Mouse (Mus musculus): Measurements from ENCODE around the gene Ecel1. TPM values are rescaled to one million over a fixed set of nuclear protein-coding genes. Genes with fewer than 3 reads are reported as not detected.

The Ecel1 gene
- total and polyA plus RNA-seq, 2 experiments from 2014 or later = 0.41 to 2.2 TPM

DNA sequence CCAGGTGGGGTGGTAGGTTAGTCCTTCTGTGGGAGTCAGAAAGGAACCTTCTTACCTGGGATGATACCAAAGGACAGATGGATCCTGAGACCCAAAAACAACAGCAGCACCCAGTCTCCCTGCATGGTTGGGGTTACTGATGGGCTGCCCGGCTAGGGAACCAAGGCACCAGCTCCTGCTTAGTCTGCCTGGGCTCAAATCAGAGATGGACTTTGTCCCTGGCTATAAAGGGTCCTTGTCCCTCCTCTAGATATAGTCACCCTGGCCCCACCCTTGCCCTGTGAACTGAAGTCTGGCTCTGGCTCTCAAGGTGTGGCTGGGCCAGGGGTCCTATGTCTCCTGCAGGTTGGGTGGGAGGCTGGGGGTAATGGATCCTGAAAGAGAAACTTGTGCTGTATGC lies 54.9 kb downstream of the Ecel1 start, which contains the start of gene Alpi:
Gene Alpi (minus strand): TSS at position 196 of the 400 bp plus-strand sequence.
- DNase-seq (ENCODE audit: low spot score) (no peak), ATAC-seq (ENCODE audit: insufficient read depth, low read depth) (no peak)
- 82% methylated on average over 1 of the region's 1 CpGs for WGBS
- no peak within 1 kb of the TSS for H3K4me2 ChIP-seq (ENCODE audit: low read depth, low read length)
- H3K27ac ChIP-seq (ENCODE audit: low read depth) = no peak within 1 kb of the TSS
- H3K4me1 ChIP-seq (ENCODE audit: control insufficient read depth, insufficient read depth) = no peaks in the 10 kb centered on the region; the same call in 1 of the 2 replicates
- TF ChIP-seq EP300 (IDR thresholded peaks at IDR 0.05; ENCODE audit: low read depth) = no peak
- no peak for TF ChIP-seq CTCF (IDR thresholded peaks at IDR 0.05; ENCODE audit: low read depth)
- H3K4me3 ChIP-seq (ENCODE audit: low read depth, low read length) = no peak within 1 kb of the TSS
- no peak within 1 kb of the TSS for H3K9ac ChIP-seq (replicated peaks; ENCODE audit: low read depth, low read length)
- no peaks in the 10 kb centered on the region for H3K9me3 ChIP-seq (replicated peaks; ENCODE audit: control insufficient read depth, low read length)
- H3K36me3 ChIP-seq (replicated peaks; ENCODE audit: control insufficient read depth, insufficient read depth, low read length) = no peaks in the 10 kb centered on the region
- peaks cover 10% of the 10 kb centered on the region for H3K27me3 ChIP-seq (ENCODE audit: control insufficient read depth, insufficient read depth, low read length)

DNA sequence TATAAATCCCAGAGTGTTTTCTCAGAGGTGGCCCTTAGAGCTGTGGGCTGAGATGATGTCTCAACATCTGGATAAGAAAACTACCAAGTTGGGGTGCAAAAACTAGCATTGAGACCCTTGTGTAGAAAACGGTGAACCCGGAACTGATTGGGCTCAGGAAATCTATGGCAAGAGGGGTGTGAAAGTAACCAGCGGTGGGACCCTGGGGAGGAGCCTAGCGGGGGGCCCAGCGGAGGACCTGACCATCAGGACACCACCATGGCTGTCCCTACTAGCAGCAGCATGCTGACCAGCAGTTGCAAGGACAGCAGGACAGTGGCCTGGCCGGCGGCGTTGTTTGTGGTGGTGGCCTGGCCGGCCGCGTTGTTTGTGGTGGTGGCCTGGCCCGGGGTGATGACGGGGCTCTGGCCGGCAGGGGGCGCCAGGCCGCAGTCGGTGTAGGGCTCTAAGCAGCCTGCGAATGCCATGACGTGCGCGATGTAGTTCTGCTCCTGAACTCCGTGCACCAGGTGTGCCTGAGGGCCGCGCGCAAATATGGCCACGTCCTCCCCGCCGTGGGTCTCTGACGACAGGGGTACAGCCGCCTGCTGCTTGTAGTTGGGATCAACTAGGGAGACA lies 57.9 kb downstream of the Ecel1 start:
- no peaks in the 10 kb centered on the region; the same call in 1 of the 2 replicates for H3K4me1 ChIP-seq (ENCODE audit: control insufficient read depth, insufficient read depth)
- H3K27me3 ChIP-seq (ENCODE audit: control insufficient read depth, insufficient read depth, low read length) = peaks cover 15% of the 10 kb centered on the region
- DNase-seq (ENCODE audit: low spot score) (no peak), ATAC-seq (ENCODE audit: insufficient read depth, low read depth) (peak; percentile 42; the same call in 1 of the 2 replicates)
- no peaks in the 10 kb centered on the region for H3K36me3 ChIP-seq (replicated peaks; ENCODE audit: control insufficient read depth, insufficient read depth, low read length)
- no peak overlapping the region for H3K27ac ChIP-seq (ENCODE audit: low read depth)
- no peak overlapping the region for H3K9ac ChIP-seq (replicated peaks; ENCODE audit: low read depth, low read length)
- H3K9me3 ChIP-seq (replicated peaks; ENCODE audit: control insufficient read depth, low read length) = no peaks in the 10 kb centered on the region
- no peak overlapping the region for H3K4me3 ChIP-seq (ENCODE audit: low read depth, low read length)
- TF ChIP-seq CTCF (IDR thresholded peaks at IDR 0.05; ENCODE audit: low read depth) (peak; percentile 62), EP300 (IDR thresholded peaks at IDR 0.05; ENCODE audit: low read depth) (no peak)
- H3K4me2 ChIP-seq (ENCODE audit: low read depth, low read length) = no peak overlapping the region; the same call in 1 of the 2 replicates
- WGBS = 17% methylated on average over 30 of the region's 30 CpGs

Other genes with a start within 250 kb of the Ecel1 start
- not detected in 2 replicates for gene Alppl2, start 66.6 kb downstream of the Ecel1 start, total RNA-seq (2014; rRNA removed; ENCODE audit: low replicate concordance)
- not detected in 2 replicates for gene Alppl2, start 66.6 kb downstream of the Ecel1 start, polyA plus RNA-seq (2015; fragmentation: Nextera tagmentation; extraction: Ambion mirVana)
- gene Alpi, start 54.9 kb downstream of the Ecel1 start, total RNA-seq (2014; rRNA removed; ENCODE audit: low replicate concordance) = not detected in 2 replicates
- gene Alpi, start 54.9 kb downstream of the Ecel1 start, polyA plus RNA-seq (2015; fragmentation: Nextera tagmentation; extraction: Ambion mirVana) = not detected in 2 replicates
- not detected in 2 replicates for gene Akp3, start 31.5 kb downstream of the Ecel1 start, total RNA-seq (2014; rRNA removed; ENCODE audit: low replicate concordance)
- gene Akp3, start 31.5 kb downstream of the Ecel1 start, polyA plus RNA-seq (2015; fragmentation: Nextera tagmentation; extraction: Ambion mirVana) = not detected in 2 replicates
- gene Prss56, start 26.8 kb upstream of the Ecel1 start, total RNA-seq (2014; rRNA removed; ENCODE audit: low replicate concordance) = 1.4 TPM in 1 of 2 replicates, not detected in the other
- not detected in 2 replicates for gene Prss56, start 26.8 kb upstream of the Ecel1 start, polyA plus RNA-seq (2015; fragmentation: Nextera tagmentation; extraction: Ambion mirVana)
- 0.31 TPM in 1 of 2 replicates, not detected in the other for gene Chrnd, start 34.1 kb upstream of the Ecel1 start, total RNA-seq (2014; rRNA removed; ENCODE audit: low replicate concordance)
- not detected in 2 replicates for gene Chrnd, start 34.1 kb upstream of the Ecel1 start, polyA plus RNA-seq (2015; fragmentation: Nextera tagmentation; extraction: Ambion mirVana)
- gene Chrng, start 48.1 kb upstream of the Ecel1 start, total RNA-seq (2014; rRNA removed; ENCODE audit: low replicate concordance) = 1.5 TPM in 1 of 2 replicates, not detected in the other
- 0.05 and 0.25 TPM in 2 replicates for gene Chrng, start 48.1 kb upstream of the Ecel1 start, polyA plus RNA-seq (2015; fragmentation: Nextera tagmentation; extraction: Ambion mirVana)
- 54.9 and 56.2 TPM in 2 replicates for gene Eif4e2, start 57.4 kb upstream of the Ecel1 start, total RNA-seq (2014; rRNA removed; ENCODE audit: low replicate concordance)
- gene Eif4e2, start 57.4 kb upstream of the Ecel1 start, polyA plus RNA-seq (2015; fragmentation: Nextera tagmentation; extraction: Ambion mirVana) = 76.2 and 80.9 TPM in 2 replicates
- 2.3 and 2.5 TPM in 2 replicates for gene Efhd1, start 107.8 kb upstream of the Ecel1 start, total RNA-seq (2014; rRNA removed; ENCODE audit: low replicate concordance)
- gene Efhd1, start 107.8 kb upstream of the Ecel1 start, polyA plus RNA-seq (2015; fragmentation: Nextera tagmentation; extraction: Ambion mirVana) = 0.38 and 0.60 TPM in 2 replicates
- 18.7 and 29.8 TPM in 2 replicates for gene Gigyf2, start 170.5 kb upstream of the Ecel1 start, total RNA-seq (2014; rRNA removed; ENCODE audit: low replicate concordance)
- gene Gigyf2, start 170.5 kb upstream of the Ecel1 start, polyA plus RNA-seq (2015; fragmentation: Nextera tagmentation; extraction: Ambion mirVana) = 19.9 and 22.6 TPM in 2 replicates
- not detected in 2 replicates for gene Kcnj13, start 238.2 kb upstream of the Ecel1 start, total RNA-seq (2014; rRNA removed; ENCODE audit: low replicate concordance)
- gene Kcnj13, start 238.2 kb upstream of the Ecel1 start, polyA plus RNA-seq (2015; fragmentation: Nextera tagmentation; extraction: Ambion mirVana) = 0.38 and 0.83 TPM in 2 replicates